ENCODE assay signal across 9 mouse cellular contexts in genomic region chr1:170992550-170992949, GRCm38 (mm10). TPM values are rescaled to one million over a fixed set of nuclear protein-coding genes. Genes with fewer than 3 reads are reported as not detected.
DNase-seq lines count a peak whose midpoint lies in the region; ATAC-seq and TF ChIP-seq lines count a peak whose summit lies in the region.
"Had no signal": no experiment of that assay in that cellular context is flagged by ENCODE, and none has a peak within 500 bp of the region (broad histone marks: within the 10 kb centered on the region; RNA-seq: fewer than 3 reads in every experiment).

No protein-coding gene starts in this region.

- ATAC-seq in liver, embryonic 12.5 days, result no peak
- ATAC-seq in megakaryocyte-erythroid progenitor cell, adult 5-6 weeks (replicated peaks; ENCODE audit: low FRiP score, low TSS enrichment, poor library complexity, severe bottlenecking), result peak; percentile 85

- H3K4me1 ChIP-seq in liver, adult 2 months (ENCODE audit: control insufficient read depth, insufficient read depth, low read length), result no peaks in the 10 kb centered on the region
- no peaks in the 10 kb centered on the region for H3K4me1 ChIP-seq in liver, embryonic 12.5 days

- no peaks in the 10 kb centered on the region for H3K36me3 ChIP-seq in liver, adult 2 months (ENCODE audit: control insufficient read depth, insufficient read depth, low read length)
- no peaks in the 10 kb centered on the region for H3K36me3 ChIP-seq in liver, embryonic 12.5 days

- no peaks in the 10 kb centered on the region for H3K27me3 ChIP-seq in liver, adult 2 months (ENCODE audit: control insufficient read depth, insufficient read depth, low read length)
- H3K27me3 ChIP-seq in liver, embryonic 12.5 days (replicated peaks), result peaks cover 16% of the 10 kb centered on the region

- H3K4me2 ChIP-seq in liver, embryonic 12.5 days, result no peak overlapping the region

- peak; percentile 65 for TF ChIP-seq CTCF in liver, adult 2 months (IDR thresholded peaks at IDR 0.05; ENCODE audit: low read depth, low read length)

- no peaks in the 10 kb centered on the region for H3K79me2 ChIP-seq in liver, adult 2 months (ENCODE audit: control insufficient read depth, insufficient read depth, low read length)

- peak; percentile 37 to 81 for DNase-seq in adrenal gland, adult (ENCODE audit: inconsistent age in 2 of 2, low spot score in 1 of 2)
- DNase-seq in adrenal gland, postnatal 25 days, result no peak
- DNase-seq in liver, adult 2 months (ENCODE audit: extremely low read depth, low read depth, low spot score), result peak; percentile 47
- DNase-seq in c-Kit-positive CD71-positive TER-119-positive erythroid progenitor cells, embryonic 14.5 days (ENCODE audit: low spot score), result peak; percentile 13
- DNase-seq in kidney, postnatal 14 days, result peak; percentile 56
- DNase-seq in gastrocnemius, postnatal 4 days (ENCODE audit: low spot score in 2 of 2), result no peak

- TF ChIP-seq POLR2A in liver, adult 2 months (IDR thresholded peaks at IDR 0.05; ENCODE audit: extremely low read depth, insufficient read depth, low read length), result no peak

- H3K4me3 ChIP-seq in liver, adult 2 months (ENCODE audit: insufficient read depth, low read depth, low read length), result no peak overlapping the region
- no peak overlapping the region for H3K4me3 ChIP-seq in liver, embryonic 12.5 days

- WGBS in liver, adult 2 months, result 60% methylated on average over 5 of the region's 5 CpGs
- 46% methylated on average over 5 of the region's 5 CpGs for WGBS in liver, embryonic 12.5 days (ENCODE audit: insufficient replicate concordance)

- H3K27ac ChIP-seq in liver, adult 2 months (replicated peaks; ENCODE audit: insufficient read depth, low read depth, low read length), result no peak overlapping the region
- no peak overlapping the region for H3K27ac ChIP-seq in liver, embryonic 12.5 days
- H3K27ac ChIP-seq: macrophage had no signal

- no peaks in the 10 kb centered on the region for H3K9me3 ChIP-seq in liver, embryonic 12.5 days (replicated peaks)

- no peak overlapping the region for H3K9ac ChIP-seq in liver, adult 2 months (ENCODE audit: low read depth, low read length)
- no peak overlapping the region for H3K9ac ChIP-seq in liver, embryonic 12.5 days

RNA-seq across cellular contexts. Expression of gene Fcgr2b, which starts 16.2 kb away (rescaled TPM):
- 1.5 and 2.6 TPM in 2 replicates for total RNA-seq in adrenal gland, postnatal 25 days (2021)
- 56.6 and 68.7 TPM in 2 replicates for total RNA-seq in liver, adult 2 months (2014; rRNA removed)
- polyA plus RNA-seq in liver, adult 2 months (2012; rRNA removed), result 18.6 and 34.9 TPM in 2 replicates
- polyA plus RNA-seq in liver, embryonic 12.5 days (2016; fragmentation: Nextera tagmentation; extraction: Ambion mirVana), result 1.7 and 1.9 TPM in 2 replicates
- total RNA-seq in megakaryocyte-erythroid progenitor cell, adult 5-6 weeks (2014; fragmentation: Nextera tagmentation), result 4.5 and 6.0 TPM in 2 replicates
- 3.8 TPM in 1 of 2 replicates, not detected in the other for total RNA-seq in megakaryocyte-erythroid progenitor cell, adult 5-6 weeks (2017)
- total RNA-seq in gastrocnemius, postnatal 4 days (2021), result 10 to 100 TPM in 1 of 2 experiments, 1 to 10 TPM in 1; 8.9 to 11.9 TPM

RNA-seq across cellular contexts. Expression of gene Fcgr4, which starts 26.2 kb away (rescaled TPM):
- 0.76 and 1.6 TPM in 2 replicates for total RNA-seq in adrenal gland, postnatal 25 days (2021)
- total RNA-seq in liver, adult 2 months (2014; rRNA removed), result 8.4 and 10.3 TPM in 2 replicates
- 3.1 and 4.5 TPM in 2 replicates for polyA plus RNA-seq in liver, adult 2 months (2012; rRNA removed)
- 1.3 and 2.0 TPM in 2 replicates for polyA plus RNA-seq in liver, embryonic 12.5 days (2016; fragmentation: Nextera tagmentation; extraction: Ambion mirVana)
- 0.40 TPM in 1 of 2 replicates, not detected in the other for total RNA-seq in megakaryocyte-erythroid progenitor cell, adult 5-6 weeks (2014; fragmentation: Nextera tagmentation)
- total RNA-seq in megakaryocyte-erythroid progenitor cell, adult 5-6 weeks (2017), result not detected in 2 replicates
- total RNA-seq in gastrocnemius, postnatal 4 days (2021), result under 1 TPM; 0.37 to 0.62 TPM

Comparison
In these comparisons a context has a peak if more than half of its experiments do, and no peak if none do; other contexts are left out.
1. DNase-seq: peak in adrenal gland, adult (2 of 2), liver, adult 2 months (single experiment), c-Kit-positive CD71-positive TER-119-positive erythroid progenitor cells, embryonic 14.5 days (single experiment) and kidney, postnatal 14 days (single experiment); none in adrenal gland, postnatal 25 days (single experiment) and gastrocnemius, postnatal 4 days (0 of 2).